Mouse (Mus musculus): ENCODE measurements at regions not wholly inside any gene's neighbourhood (a gene's known extent, or its start where the extent isn't known, plus 50 kb on each side); places are given as distances from the start of the nearest gene placed in this dataset.

DNA sequence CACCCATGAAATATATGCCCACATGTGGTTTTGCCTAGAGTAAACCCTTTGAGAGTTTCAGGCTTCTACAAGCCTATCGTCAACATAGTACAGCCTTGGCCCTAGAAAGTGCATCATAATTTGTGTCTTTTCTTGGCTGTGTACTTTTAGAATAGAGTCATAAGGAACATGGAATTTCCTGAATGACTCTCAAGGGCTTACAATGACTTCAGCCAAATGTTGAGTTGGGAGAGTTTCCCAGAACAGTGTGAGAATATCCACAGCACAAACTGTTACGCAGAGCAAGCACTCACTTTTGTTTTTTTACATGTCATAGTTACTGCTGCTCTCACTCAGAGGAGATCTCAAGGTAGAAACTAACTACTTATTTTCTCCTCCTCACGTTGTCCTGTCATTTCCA, 152.5 kb downstream of the Spry2 start:
- TF ChIP-seq GATA1 (IDR thresholded peaks at IDR 0.05; ENCODE audit: low read length) (no peak), TAL1 (IDR thresholded peaks at IDR 0.05; ENCODE audit: low read length) (no peak)
